Mouse (Mus musculus) spleen, postnatal 14 days (tissue): ENCODE results near the gene Calhm2.
"Not testable (repeated sequence)": the region's sequence is repeated elsewhere in the genome, so short reads cannot be mapped to it uniquely, and the experiment has no call there.

Source experiments
- DNase-seq, 2 experiments: peaks; one replicate each; pipeline ENCODE4 v3.0.0; 2021 to 2022; ENCODE audit warnings: low spot score in 2 of 2

The Calhm2 gene

DNA sequence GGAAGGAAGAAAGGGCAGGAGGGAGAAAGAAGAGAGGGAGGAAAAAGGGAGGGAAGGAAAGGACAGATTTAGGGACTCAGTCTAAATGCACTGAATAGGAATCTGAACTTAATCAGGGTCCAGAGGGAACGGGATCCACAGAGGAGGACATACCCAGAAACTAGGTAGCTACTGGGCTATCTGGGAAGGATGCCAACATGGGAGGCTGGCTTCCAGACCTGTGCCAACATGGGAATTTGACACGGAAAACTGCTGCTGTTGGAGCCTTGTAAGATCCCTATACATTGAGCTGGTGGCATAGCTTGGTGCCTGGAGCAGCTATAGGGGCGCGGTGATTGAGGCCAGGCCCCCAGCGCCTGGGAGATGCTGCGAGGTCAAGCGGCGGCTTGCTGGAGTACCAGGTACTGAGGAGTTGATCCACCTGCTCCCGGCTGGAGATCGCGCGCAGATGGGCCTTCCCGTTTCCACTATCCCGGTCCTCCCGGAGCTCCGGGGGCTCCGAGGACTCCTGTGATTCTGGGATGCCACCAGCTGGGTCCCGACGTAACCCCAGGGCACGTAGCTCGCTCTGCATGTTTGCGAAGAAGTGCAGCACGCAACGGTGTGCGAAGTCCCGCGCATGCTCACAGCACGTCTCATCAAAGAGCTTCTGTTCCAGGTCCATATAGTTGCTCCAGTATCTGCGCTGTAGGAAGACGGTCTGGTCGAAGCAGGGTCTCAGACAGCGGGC lies 13.4 kb upstream of the Calhm2 start:
- DNase-seq = no peak

- DNase-seq = no peak
Observed at GRCm38 (mm10) chr19:47149854-47150253, 11.8 kb upstream of the Calhm2 start.

DNA sequence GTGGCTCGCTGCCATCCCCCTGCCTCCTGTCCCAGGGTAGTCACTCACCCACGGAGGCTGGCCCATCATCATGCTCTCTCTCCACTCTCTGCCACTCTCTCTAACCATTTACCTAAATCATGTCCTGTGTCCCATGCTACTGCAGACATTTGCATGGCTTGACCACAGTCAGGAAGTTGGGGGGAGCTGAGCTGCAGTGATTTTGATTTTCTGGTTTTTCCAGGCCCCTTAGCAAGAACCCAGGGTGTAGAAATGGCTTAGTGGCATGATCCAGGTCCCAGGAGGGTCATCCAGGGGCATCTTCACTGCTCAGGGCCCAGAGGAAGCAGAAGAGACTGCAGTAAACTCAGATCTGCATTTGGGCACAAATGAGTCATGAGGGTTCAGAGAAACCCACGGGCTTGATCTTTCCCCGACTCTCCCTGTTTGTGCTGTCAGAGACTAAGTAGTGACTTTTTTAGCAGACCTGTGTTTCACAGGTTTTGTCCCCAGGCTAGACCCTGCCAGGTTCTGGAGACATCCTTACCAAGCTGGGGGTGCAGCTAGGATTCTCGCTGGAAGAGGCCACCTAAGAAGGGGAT lies 10.3 kb upstream of the Calhm2 start:
- DNase-seq = no peak

- no peak for DNase-seq
Observed at GRCm38 (mm10) chr19:47144154-47144553, 6.1 kb upstream of the Calhm2 start, which contains the start of gene Calhm1. TSS of gene Calhm1 (minus strand) at chr19:47144254.

- no peak for DNase-seq
Observed at GRCm38 (mm10) chr19:47142438-47142837, 4.3 kb upstream of the Calhm2 start.

GRCm38 (mm10) chr19:47139611-47140010 lies 1.5 kb upstream of the Calhm2 start:
- DNase-seq = not testable (repeated sequence)

- DNase-seq = peak in 1 of 2 experiments; percentile 32
Observed at GRCm38 (mm10) chr19:47137051-47137581, 978 bp downstream of the Calhm2 start.

GRCm38 (mm10) chr19:47136170-47136569 lies 1.9 kb downstream of the Calhm2 start:
- DNase-seq = no peak

- no peak for DNase-seq
Observed at GRCm38 (mm10) chr19:47135568-47135967, 2.5 kb downstream of the Calhm2 start.

DNA sequence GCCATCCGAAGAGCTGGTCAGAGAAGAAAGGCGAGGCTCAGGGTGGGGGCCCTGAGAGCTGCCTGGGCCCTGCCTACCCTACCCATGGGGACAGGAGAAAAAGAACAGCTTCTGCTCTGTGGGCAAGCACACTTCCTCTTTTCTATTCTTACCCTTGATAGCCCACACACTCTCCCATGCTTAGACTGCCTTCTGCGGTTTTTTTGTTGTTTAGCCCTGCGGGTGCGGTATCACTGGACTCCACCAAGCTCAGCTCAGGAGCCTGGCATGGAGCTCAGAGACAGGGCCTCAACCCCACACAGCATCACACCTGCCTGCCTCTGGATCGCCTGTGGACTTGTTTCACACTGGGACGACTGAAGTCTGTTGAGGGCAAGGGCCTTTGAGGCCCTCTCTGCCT lies 4.9 kb downstream of the Calhm2 start:
- peak in 1 of 2 experiments; percentile 37 for DNase-seq

DNA sequence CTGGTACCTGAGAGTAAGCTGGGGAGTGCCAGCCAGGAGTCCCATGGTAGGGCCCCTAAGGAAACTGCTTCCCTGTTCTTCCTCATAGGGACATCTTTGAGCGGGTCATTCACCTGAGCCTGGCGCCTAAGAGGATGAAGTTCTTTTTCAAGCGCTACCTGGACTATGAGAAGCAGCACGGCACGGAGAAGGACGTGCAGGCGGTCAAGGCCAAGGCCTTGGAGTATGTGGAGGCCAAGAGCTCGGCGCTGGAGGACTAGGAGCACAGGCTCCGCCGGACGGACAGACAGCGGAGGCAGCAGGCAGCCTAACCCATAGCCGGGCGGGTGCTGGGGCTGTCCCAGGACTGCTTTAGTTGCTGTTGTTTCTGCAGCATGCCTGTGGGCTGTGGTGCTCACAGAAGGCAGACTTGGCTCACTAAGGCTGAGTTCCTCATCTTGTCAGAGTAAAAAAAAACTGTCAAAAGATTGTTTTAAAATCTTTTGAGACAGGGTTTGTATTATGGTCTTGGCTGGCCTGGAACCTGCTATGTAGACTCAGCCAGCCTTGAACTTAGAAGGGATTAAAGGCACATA lies 7.5 kb downstream of the Calhm2 start:
- DNase-seq = no peak

GRCm38 (mm10) chr19:47128835-47129234 lies 9.3 kb downstream of the Calhm2 start:
- no peak for DNase-seq

- no peak for DNase-seq
Observed at GRCm38 (mm10) chr19:47128164-47128563, 9.9 kb downstream of the Calhm2 start.

DNA sequence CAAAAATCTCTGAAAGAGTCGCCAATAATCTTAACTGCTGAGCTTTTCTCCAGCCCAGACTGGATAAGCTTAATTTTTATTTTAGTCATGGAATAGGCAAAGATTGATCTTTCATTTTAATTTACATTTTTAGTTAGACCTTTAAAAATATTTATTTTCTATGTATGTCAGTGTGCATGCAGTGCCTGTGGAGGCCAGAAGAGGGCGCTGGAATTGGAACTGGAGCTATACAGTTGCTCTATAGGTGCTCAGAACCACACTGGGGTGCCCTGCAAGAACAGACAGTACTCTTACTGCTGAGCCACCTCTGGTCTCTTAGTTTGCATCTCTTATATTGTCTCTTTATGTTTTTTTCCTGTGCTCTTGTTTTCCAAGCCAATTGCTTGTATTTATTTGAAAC lies 15.3 kb downstream of the Calhm2 start:
- DNase-seq = peak in 1 of 2 experiments; percentile 50

DNA sequence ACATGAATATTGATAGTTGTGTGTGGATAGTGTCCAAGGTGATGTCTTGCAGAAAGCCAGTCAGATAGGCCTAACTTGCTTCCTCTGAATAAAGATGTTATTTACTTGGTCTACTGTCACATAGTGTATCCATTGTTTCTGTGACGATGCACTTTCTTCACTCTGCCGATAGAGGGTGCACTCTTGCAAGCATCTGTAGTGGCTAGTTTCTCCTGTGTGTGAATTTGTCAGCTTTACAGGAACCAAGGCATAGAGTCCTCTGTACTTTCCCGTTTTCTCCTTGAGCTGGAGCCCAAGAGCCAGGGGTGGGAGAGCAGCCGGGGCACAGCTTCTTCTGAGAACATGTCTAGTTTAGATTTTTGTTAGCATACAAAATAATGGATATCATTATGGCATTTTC lies 17.0 kb downstream of the Calhm2 start:
- DNase-seq = no peak

DNA sequence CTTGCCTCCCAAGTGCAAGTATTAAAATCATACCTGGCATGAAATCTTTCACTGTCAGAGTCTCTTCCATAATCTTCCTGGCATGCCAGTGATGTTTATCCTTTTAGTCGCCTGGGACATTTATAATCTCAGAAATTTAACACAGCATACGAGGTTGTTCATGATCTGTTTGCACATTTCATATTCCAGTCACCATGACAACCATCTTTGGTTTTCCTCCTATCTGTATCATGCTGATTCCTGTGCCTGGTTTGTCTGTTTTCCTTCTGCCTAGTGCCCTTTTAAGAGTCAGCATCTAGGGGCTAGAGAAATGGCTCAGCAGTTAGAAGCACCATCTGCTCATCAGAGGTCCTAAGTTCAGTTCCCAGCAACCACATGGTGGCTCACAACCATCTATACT lies 19.5 kb downstream of the Calhm2 start:
- DNase-seq = no peak

GRCm38 (mm10) chr19:47104641-47105271 lies 33.3 kb downstream of the Calhm2 start:
- no peak for DNase-seq

GRCm38 (mm10) chr19:47101080-47101479 lies 37.0 kb downstream of the Calhm2 start:
- DNase-seq = no peak

DNA sequence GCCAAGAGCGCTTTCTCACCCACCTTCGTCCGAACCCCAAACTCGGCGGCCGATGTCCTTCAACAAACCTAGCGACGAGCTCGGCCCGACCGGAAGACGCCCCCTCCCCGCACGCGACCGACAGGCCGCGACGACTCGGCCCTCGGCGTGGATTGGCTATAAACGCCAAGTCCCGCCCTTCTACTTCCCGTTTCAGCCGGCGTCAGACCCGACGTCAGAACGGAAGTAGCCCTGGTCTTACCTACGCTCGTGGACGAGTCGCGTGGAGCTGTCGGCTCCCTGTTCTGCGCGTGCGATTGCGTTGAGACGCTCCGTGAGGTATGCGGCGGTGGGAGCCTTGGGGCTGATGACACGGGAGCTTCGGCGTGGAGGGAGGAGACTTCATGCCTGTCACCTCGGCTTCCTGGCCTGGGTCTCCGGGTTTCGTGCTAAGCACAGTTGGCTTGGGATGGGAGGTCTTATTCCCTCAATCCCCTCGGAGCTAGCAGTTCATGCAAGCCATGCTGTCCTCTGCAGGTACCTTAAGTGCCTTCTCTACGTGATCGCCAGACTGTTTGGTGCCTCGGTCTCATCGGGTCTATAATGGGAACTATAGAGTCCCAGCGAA lies 47.4 kb downstream of the Calhm2 start, which contains the start of the genes Usmg5 and Pdcd11:
Gene Usmg5 (minus strand): TSS at position 98 of the 607 bp plus-strand sequence.
Gene Pdcd11 (plus strand): TSS at position 219 of the 607 bp plus-strand sequence.
- peak; percentile 84 to 91 for DNase-seq

DNA sequence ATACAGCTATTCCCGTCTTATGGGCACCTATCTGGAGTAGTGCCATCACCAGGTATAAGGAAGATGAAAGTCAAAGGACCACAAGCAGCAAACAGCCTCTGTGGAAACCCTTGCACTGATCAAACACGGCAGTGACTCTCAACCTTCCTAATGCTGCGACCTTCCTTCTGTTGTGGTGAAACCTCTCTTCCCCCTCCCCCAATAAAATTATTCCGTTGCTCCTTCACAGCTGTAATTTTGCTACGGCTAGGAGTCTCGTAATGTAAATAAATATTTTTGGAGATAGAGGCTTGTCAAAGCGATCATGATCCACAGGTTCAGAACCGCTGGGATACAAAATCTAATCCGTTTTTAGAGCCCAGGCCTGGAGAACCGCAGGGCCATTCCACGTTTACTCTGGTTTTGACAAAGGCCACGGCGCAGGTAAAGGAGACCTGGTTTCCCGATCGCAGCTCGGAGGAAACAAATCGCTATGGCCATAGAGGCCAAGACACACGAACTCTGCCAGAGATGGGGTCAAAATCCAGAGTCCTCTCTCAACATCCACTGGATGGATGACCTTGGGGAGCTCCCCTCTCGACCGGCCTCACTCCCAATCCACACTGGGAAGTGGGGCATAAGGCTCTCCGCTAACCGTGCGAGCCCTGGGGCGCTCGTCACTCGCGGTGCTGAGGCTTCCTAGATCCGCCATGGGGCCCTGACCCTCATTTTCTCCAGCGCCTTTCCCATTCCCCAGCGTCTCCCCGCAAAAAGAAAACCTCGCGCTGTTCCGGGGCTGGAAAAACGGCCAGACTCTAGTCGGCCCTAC lies 48.2 kb downstream of the Calhm2 start:
- peak in 1 of 2 experiments; percentile 13 for DNase-seq

DNA sequence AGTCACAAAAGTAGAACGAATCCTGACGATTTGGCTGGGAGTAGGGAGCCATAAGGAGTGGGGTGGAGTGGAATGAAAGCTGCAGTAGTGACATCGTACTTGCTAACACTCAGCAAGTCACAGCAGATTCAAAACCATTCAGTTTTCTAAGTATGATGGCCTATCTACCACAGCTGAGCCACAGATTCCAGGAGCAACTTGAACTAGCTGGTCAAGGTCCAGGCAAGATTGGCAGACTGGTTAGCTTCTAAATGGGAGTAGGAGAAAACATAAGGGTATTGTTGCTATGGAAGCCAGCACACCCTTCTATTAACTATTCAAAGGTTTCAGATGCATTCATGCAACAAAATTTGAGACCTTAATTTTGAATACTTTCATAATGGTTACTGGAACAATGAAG lies 49.9 kb downstream of the Calhm2 start:
- DNase-seq = no peak
